Mouse (Mus musculus) liver, embryonic 16.5 days (tissue): ENCODE measurements around the gene 5730480H06Rik. TPM values are rescaled to one million over a fixed set of nuclear protein-coding genes. Genes with fewer than 3 reads are reported as not detected.

Experiments used
- ATAC-seq: fragments of 200-750 bp; cut with Nextera tagmentation; 2 replicates; pipeline ENCODE4 v1.8.0; 2017; ENCODE audit warnings: low read depth, mild to moderate bottlenecking, moderate number of reproducible peaks, moderate library complexity
- H3K27ac ChIP-seq: fragments of 300-500 bp; sonication (generic); 2 replicates; pipeline ENCODE4 v1.5.1; 2014; ENCODE audit warnings: mild to moderate bottlenecking, low read length
- H3K27me3 ChIP-seq: fragments of 300-500 bp; sonication (generic); 2 replicates; pipeline ENCODE4 v1.6.1; 2014; ENCODE audit warnings: low read depth, low read length, mixed read lengths; ENCODE audit not compliant: control insufficient read depth, insufficient read depth
- H3K36me3 ChIP-seq: fragments of 300-500 bp; sonication (generic); 2 replicates; pipeline ENCODE4 v1.6.1; 2014; ENCODE audit warnings: mild to moderate bottlenecking; ENCODE audit not compliant: control insufficient read depth, insufficient read depth
- H3K4me1 ChIP-seq: fragments of 300-500 bp; sonication (generic); 2 replicates; pipeline ENCODE4 v1.6.1; 2014; ENCODE audit warnings: low read depth, low read length, mixed read lengths; ENCODE audit not compliant: control insufficient read depth
- H3K4me2 ChIP-seq: fragments of 300-500 bp; sonication (generic); 2 replicates; pipeline ENCODE4 v1.6.1; 2014; ENCODE audit warnings: low read depth, low read length, mixed read lengths
- H3K4me3 ChIP-seq: fragments of 300-500 bp; sonication (generic); 2 replicates; pipeline ENCODE4 v1.5.1; 2014; ENCODE audit warnings: low read depth, mild to moderate bottlenecking, low read length
- H3K9ac ChIP-seq: fragments of 300-500 bp; sonication (generic); 2 replicates; pipeline ENCODE4 v1.6.1; 2014; ENCODE audit warnings: low read depth, low read length
- H3K9me3 ChIP-seq: fragments of 300-500 bp; sonication (generic); replicated peaks from 2 replicates; pipeline ENCODE4 v1.6.1; 2016; ENCODE audit warnings: low read length; ENCODE audit not compliant: control insufficient read depth
- WGBS: fragments of 180-500 bp; shearing (Covaris S2); extraction: QIAGEN DNeasy Blood & Tissue Kit; methylation state at CpG from one replicate; pipeline ENCODE4 v1.1.7; 2014; ENCODE audit not compliant: insufficient replicate concordance; 5-methylcytosine and 5-hydroxymethylcytosine counted together
- polyA plus RNA-seq: library from polyadenylated mRNA; unstranded; fragments of >200 nt; fragmentation: Nextera tagmentation; extraction: Ambion mirVana; gene quantifications from 2 replicates; pipeline ENCODE4 v1.2.1, GENCODE M21; 2015

5730480H06Rik gene
- polyA plus RNA-seq, 1 experiment from 2014 or later = 4.6 TPM

DNA sequence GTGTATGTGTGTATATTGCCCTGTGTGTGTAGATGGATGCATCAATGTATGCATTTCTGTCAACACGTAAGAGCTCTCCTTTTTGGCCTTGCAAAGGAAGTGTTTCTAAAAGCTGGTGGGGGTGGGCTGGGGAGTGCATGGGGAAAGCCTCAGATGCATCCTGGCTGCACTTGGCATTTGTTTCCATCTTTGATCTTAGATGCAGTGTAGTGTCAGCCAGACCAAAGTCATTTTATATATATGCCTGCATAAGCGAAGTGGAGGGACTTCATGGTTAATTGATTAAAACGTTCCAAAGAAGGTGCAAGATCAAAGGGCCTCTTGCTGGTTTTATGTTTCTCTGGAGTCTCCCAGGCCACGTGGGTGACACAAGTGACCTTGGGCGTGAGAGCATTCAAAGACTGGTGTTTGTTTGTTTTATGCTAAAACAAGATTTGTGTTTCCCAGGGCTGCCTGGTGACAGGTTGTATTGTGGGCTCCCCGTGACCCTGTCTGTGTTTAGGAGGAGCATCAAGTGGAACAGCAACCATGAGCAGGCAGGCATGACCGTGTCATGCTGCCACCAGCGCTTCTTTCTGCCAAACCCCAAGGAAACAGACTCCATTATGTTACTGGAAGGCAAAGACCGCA, 6.2 kb downstream of the 5730480H06Rik start:
- H3K27ac ChIP-seq = no peak overlapping the region
- no peak overlapping the region for H3K4me3 ChIP-seq
- no peaks in the 10 kb centered on the region for H3K9me3 ChIP-seq
- H3K4me2 ChIP-seq = no peak overlapping the region
- H3K9ac ChIP-seq = no peak overlapping the region
- WGBS = 48% methylated on average over 9 of the region's 9 CpGs
- ATAC-seq = no peak
- H3K4me1 ChIP-seq = no peaks in the 10 kb centered on the region
- no peaks in the 10 kb centered on the region for H3K36me3 ChIP-seq
- H3K27me3 ChIP-seq = no peaks in the 10 kb centered on the region

DNA sequence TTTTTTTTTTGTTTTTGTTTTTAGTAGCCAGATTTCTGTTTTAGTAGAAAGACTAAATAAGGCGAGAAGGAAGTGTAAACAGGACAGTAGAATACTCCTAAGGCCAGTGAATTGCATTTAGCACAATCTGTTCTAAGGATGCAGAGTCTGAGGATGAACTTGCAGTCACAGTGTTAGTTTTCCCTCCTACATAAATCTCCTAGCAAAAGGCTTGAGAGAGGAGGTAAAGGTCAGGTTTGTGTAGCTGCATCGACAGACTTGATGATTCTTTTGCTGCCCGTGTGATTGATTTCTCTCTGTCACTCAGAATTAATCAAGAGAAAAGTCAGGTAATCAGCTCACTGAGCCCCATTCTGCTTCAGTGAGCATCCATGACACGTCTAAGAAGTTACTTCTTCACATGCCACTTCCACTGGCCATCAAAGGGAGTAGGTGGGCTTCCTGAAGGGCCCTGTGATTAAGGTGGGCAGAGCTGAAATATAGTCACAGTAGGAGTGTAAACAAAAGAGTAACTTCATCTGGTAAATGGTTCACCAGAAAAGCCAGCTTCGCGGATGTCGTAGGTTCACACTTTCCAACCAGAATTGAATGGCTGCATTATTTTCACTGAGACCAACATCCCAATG, 13.2 kb downstream of the 5730480H06Rik start:
- Histone ChIP-seq H3K36me3 (no peaks in the 10 kb centered on the region), H3K27me3 (no peaks in the 10 kb centered on the region), H3K4me3 (no peak overlapping the region), H3K4me1 (no peaks in the 10 kb centered on the region), H3K27ac (no peak overlapping the region), H3K9me3 (no peaks in the 10 kb centered on the region), H3K4me2 (no peak overlapping the region), H3K9ac (no peak overlapping the region)
- WGBS = 51% methylated on average over 7 of the region's 7 CpGs
- no peak for ATAC-seq

DNA sequence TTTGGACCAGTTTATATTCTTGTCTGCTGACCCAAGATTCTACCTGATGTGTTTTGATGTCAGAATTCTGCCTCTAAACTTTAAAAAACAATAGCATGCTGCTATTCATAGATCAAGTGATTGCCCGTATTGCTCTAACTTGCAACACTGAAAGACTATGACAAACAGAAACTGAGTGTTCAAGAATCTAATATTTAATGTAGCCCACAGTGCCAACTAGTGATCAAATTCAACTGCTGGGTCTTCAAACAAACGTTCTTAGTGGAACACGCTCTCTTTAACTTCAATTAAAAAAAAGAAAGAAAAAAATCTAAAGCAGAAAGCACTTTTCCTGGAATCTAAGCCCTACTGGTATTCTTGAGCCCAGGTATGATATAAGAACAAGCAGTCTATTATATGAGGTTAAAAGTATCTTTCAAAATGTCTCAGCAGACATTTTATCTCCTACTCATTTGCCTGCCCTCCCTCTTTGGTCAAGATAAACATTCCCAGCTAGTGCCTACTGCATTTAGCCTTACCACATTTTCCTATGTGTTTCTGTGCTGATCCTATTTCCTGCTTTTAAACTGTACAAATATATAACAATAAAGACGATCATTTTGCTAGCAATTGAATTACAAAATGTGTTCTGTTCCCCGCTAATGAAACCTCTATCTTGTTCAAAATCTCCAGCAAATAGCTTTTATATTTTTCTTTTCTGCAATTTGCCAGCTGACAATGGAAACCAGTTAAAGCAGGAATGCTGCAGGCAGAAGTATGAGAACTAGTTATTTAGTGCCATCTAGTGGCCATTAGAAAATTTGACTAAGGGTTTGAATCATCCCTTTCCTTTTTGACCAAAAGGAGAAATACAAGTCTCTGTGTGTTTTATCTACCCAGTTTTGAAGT, 17.6 kb downstream of the 5730480H06Rik start:
- Histone ChIP-seq H3K36me3 (no peaks in the 10 kb centered on the region), H3K27me3 (no peaks in the 10 kb centered on the region), H3K27ac (no peak overlapping the region), H3K4me1 (no peaks in the 10 kb centered on the region), H3K4me2 (no peak overlapping the region), H3K9ac (no peak overlapping the region), H3K4me3 (no peak overlapping the region), H3K9me3 (no peaks in the 10 kb centered on the region)
- ATAC-seq = no peak
- WGBS = 31% methylated on average over 5 of the region's 5 CpGs

DNA sequence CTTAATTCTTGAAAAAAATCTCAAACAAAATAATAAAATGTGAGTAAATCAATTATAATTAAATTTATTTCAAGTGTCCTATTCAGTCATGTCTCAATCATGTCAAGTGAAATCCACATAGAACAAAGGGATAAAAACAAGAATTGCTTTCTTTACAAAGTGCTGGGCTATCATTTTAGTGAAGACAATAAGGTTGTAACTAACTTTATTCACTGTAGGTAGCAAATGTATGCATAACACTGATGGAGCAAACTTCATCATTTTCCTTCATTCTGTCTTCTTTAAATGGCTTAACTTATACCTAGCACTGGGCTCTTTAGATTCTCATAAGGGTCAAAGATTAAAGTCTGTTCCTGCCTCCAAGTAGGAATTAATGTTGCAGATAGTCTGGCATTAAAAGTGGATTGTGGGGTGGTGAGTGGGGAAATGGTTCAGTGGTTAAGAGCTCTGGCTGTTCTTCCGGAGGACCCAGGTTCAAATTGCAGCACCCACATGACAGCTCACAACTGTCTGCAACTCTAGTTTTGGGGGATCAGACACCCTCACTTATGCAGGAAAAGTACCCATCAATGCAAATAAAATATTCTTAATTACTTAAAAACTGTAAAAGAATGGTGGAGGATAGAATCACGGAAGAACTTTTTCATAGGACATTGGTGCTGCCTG, 18.4 kb downstream of the 5730480H06Rik start:
- no peaks in the 10 kb centered on the region for H3K27me3 ChIP-seq
- H3K4me3 ChIP-seq = no peak overlapping the region
- no peak overlapping the region for H3K4me2 ChIP-seq
- no peaks in the 10 kb centered on the region for H3K36me3 ChIP-seq
- 74% methylated on average over 2 of the region's 2 CpGs for WGBS
- no peaks in the 10 kb centered on the region for H3K9me3 ChIP-seq
- H3K4me1 ChIP-seq = no peaks in the 10 kb centered on the region
- no peak for ATAC-seq
- no peak overlapping the region for H3K9ac ChIP-seq
- no peak overlapping the region for H3K27ac ChIP-seq

- no peak for ATAC-seq
- no peaks in the 10 kb centered on the region for H3K9me3 ChIP-seq
- H3K4me2 ChIP-seq = no peak overlapping the region
- H3K4me1 ChIP-seq = no peaks in the 10 kb centered on the region
- H3K4me3 ChIP-seq = no peak overlapping the region
- H3K9ac ChIP-seq = no peak overlapping the region
- H3K27me3 ChIP-seq = no peaks in the 10 kb centered on the region
- H3K36me3 ChIP-seq = no peaks in the 10 kb centered on the region
- no peak overlapping the region for H3K27ac ChIP-seq
- WGBS = 54% methylated on average over 1 of the region's 1 CpGs
Measured at GRCm38 (mm10) chr5:48349309-48349708, 21.6 kb downstream of the 5730480H06Rik start.

DNA sequence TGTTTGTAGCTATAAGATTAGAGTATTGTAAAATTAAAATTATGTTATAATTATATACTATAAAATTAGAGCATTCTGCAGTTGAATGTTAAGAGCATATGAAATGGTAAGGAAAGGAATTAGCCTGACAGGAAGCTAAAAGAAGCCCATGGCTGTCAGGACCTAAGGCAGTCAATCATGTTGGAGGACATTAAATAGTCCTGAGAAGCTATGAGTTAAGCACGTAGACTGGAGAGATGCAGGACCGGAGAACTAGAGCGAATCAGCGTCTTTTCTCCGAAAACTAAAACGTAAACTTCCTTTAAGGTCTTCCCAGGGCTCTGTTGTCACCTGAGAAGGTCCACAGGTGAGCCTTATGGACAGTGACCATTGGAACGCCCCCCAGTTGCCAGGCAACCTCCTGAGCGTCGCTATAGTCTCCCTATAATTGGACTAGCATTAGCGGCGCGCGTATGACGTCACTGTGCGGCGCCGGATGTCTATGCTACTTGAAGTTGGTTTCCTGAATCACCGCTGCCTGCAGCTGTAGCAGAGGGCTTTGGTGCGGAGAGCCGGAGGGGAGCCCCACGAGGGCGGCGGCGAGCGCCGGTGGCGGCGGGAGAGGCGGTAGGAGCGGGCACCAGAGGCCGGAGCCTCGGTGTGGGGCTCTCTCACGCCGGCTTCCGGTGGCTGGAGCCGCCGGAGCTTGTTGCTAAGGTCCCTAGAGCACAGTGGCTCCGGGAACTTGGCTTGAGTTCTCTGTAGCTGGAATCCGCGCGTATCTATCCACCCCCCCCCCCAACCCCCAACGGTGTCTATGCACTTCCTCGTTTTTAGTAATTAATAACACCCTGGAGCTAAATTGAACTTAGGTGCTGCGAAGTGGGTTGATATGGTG, 44.4 kb downstream of the 5730480H06Rik start:
- H3K9ac ChIP-seq = peak overlapping the region; percentile 82
- H3K36me3 ChIP-seq = no peaks in the 10 kb centered on the region; the same call in 1 of the 2 replicates
- H3K9me3 ChIP-seq = no peaks in the 10 kb centered on the region
- H3K4me1 ChIP-seq = no peaks in the 10 kb centered on the region; the same call in 1 of the 2 replicates
- peak; percentile 99 for ATAC-seq
- under 1% methylated on average over 44 of the region's 44 CpGs for WGBS
- no peaks in the 10 kb centered on the region for H3K27me3 ChIP-seq
- no peak overlapping the region for H3K27ac ChIP-seq
- peak overlapping the region; percentile 90 for H3K4me3 ChIP-seq
- H3K4me2 ChIP-seq = peak overlapping the region; percentile 88

DNA sequence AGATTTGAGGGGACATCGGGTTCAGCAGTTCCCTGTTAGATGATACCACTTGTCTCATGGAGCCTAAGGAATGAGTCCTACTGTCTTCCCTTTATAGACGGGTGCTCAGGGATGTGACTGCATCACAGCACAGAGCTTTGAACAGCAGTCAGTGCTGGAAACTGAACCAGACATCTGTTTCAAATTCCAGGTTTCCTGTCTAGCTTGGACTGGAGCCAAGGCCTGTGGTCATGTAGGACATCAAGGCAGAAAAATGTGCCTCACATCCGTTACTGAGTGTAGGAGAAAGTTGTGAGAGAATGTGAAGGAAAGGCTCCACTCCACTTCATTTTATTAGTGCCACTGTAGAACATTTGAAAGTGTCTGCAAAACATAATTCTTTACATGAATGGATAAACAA, 74.7 kb downstream of the 5730480H06Rik start:
- Histone ChIP-seq H3K4me2 (no peak overlapping the region), H3K27ac (no peak overlapping the region), H3K36me3 (no peaks in the 10 kb centered on the region), H3K4me1 (no peaks in the 10 kb centered on the region), H3K9ac (no peak overlapping the region), H3K27me3 (no peaks in the 10 kb centered on the region), H3K9me3 (no peaks in the 10 kb centered on the region), H3K4me3 (no peak overlapping the region)
- 58% methylated on average over 3 of the region's 3 CpGs for WGBS
- no peak for ATAC-seq

GRCm38 (mm10) chr5:48408276-48408675, 80.5 kb downstream of the 5730480H06Rik start:
- Histone ChIP-seq H3K4me3 (no peak overlapping the region), H3K4me2 (no peak overlapping the region), H3K27me3 (no peaks in the 10 kb centered on the region), H3K27ac (no peak overlapping the region), H3K9me3 (no peaks in the 10 kb centered on the region), H3K9ac (no peak overlapping the region), H3K36me3 (no peaks in the 10 kb centered on the region), H3K4me1 (no peaks in the 10 kb centered on the region)
- ATAC-seq = no peak
- 44% methylated on average over 4 of the region's 4 CpGs for WGBS
